Mouse (Mus musculus) frontal cortex, adult 2 months (tissue): Measurements from ENCODE around the gene Cyp27a1. TPM values are rescaled to one million over a fixed set of nuclear protein-coding genes. Genes with fewer than 3 reads are reported as not detected.

ENCODE experiments used
- DNase-seq, 2 experiments: peaks; one replicate each; pipeline ENCODE4 v3.0.0; 2022; ENCODE audit warnings: low spot score in 1 of 2; ENCODE audit errors: extremely low spot score in 1 of 2
- polyA plus RNA-seq: library from polyadenylated mRNA; depleted of rRNA; stranded (reverse); fragments of >200 nt; gene quantifications from 2 replicates; pipeline ENCODE4 v1.2.3, GENCODE M21; 2012; rRNA removed

Cyp27a1 gene
- polyA plus RNA-seq, 1 experiment = 14.5 TPM

DNA sequence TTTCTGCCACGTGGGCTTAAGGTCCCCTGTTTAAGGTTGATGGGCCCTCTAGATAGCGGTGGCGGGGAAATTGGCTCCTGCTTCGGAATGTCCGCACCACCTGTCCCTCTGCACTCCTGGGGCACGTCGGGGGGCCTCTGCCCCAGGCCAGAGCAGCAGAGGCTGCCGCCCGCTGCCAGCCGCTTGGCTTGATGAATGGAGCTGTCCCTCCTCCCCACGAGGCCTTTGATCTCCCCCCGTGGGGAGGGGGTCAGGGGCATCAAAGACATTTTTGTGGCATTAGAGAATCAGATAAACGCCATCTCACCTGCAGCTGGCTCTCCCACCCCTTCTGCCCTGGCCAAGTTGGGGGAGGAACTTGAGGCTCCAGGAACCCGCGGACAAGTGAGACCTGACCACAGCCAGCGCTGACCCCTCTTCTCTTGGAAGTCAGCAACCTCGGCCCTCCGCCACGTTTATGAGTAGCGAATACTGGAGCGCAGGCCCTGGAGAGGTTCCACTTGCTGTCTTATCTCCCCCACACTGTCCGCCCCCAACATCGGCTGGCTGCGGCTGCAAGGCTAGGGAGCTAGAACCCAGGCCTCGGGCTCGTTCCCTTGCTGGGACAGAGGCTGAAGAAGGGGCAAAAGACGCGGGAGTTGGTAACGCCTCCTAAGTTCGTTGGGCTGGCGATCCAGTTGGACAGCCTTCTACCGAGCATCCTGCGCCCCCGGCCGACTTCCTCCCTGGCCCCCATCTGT lies 57.5 kb downstream of the Cyp27a1 start:
- DNase-seq = no peak

DNA sequence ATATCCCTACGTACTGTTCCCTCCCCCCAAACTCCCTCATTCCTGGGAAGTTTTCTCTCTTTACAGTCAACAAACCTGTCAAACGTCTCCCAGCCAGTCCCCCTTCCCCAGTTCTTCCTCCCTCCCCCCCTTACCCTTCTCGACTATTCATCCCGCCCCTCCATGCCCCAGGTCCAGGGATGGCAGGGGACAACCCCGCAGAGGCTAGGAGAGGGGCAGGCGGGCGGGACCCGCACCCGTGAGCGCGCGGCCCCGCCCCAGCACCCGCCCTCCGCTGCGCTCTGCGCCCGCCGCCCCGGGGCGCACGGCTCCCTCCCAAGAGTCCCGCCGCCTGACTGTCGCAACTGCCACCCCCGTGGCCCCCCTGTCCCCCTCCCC lies 58.1 kb downstream of the Cyp27a1 start:
- no peak for DNase-seq

DNA sequence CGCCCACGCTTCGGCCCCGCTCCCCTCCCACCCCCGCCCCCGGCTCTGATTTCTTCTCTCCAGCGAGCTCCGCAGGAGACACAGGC lies 58.3 kb downstream of the Cyp27a1 start, which contains the start of gene Wnt6:
Gene Wnt6, plus strand, starts transcription at position 48 of the 86 bp plus-strand sequence.
- DNase-seq = no peak

DNA sequence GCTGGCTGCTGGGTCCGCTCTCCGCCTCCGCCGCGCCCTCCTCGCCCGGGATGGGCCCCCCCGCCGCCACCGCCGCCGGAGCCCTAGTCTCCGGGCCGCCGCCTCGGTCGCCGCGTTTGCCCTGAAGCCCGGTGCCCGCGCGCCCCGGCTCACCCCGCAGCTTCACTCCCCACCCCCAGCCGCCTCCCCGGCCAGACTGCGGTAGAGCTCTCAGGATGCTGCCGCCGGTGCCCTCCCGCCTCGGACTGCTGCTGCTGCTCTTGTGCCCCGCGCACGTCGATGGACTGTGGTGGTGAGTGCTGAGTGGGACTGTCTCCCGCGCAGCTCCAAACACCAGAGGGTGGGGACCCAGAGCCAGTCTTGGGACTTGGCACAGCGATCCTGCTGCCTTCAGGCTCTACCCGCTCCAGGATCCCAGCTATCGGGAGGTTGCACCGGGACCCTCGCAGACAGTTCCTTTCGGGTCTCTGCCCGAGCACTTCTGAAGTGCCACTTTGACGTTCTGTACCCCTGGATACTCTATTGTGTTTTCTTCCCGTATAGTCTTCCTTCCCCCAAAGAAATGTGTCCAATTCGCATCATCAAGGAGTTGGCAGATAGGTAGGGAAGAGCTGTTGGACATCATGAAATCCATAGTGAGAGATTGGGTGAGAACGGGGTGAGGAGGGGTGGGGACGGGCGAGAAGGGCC lies 58.7 kb downstream of the Cyp27a1 start:
- no peak for DNase-seq

DNA sequence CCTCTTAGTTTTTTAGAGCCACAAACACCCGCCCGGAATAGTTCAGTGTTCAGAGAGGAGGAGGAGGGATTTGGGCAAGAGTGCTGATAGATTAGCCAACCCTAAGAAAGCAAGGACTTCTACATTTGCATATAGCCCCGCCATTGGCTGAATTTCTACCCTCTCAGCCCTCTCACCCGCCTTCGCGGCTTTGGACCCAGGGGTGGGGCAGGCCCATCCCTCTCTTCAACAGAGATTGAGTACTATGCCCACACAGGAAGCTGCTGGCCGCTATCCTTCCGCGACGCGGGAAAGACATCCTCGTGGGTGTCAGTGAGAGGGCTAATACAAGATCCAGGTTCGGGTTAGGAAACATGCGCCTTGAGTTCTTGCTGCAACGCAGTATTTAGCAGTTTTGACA lies 59.8 kb downstream of the Cyp27a1 start:
- peak; percentile 33 to 62 for DNase-seq

DNA sequence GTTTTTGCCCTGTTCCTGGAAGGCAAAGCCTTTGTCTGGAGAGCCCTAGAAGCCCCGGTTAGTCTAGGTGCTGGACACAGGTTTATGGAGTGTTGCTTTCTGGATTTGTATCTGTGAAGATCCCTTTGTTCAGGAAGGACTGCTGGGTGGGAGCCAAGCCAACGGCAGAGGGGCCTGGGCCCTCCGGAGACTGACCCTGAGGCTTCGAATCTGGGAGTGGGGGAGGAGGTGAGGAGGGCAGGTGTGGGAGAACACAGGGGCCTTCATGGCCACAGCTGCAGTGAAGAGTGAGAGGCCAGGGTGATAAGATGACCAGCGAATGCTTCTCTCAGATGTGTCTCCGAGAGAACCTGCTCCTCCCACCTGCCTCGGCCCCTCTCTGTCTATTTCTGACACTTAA lies 60.7 kb downstream of the Cyp27a1 start:
- no peak for DNase-seq

DNA sequence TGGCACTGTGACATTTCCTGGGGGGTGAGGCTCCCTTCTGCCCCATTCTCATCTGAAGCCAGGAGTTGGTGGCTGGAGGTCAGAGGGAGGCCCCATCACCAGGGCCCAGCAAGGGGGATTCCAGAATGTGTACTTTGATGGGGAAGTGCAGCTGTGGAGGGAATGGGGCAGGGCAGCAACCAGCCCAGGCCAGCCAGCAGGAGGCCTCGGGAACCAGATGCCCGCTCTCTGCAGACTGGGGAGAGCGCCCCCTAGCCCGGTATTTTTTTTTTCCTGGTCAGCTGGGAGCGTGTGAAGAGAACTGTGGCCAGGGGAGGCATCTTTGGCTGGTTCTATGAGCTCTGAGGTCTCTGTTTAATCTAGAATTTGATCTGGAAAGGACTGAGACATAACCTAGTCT lies 62.4 kb downstream of the Cyp27a1 start:
- no peak for DNase-seq

DNA sequence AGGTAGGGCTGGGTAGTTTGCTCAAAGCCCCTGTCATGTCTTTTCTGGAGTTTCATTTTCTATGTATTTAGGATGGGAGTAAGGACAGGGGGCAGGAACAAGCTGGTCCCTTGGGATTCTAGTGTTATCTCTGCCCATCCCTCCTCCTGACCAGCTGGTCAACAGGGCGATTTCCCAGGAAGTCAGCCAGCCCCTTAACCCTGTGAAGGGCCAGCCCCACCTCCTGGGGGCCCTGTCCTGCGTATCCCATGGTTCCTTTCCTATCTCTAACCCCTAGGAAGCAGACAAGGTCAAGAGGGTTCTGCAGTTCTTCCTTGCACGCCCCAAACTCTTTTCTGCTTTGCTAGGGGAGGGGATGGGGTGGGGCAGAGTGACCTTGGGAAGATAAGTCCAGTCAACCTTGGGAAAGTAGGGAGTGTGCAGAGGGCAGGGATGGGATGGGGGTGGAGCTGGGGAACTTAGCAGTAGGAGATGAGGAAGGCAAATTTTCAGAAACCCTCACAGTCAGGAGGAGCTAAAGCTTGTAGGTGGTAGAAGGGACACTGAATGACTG lies 65.6 kb downstream of the Cyp27a1 start:
- no peak for DNase-seq

DNA sequence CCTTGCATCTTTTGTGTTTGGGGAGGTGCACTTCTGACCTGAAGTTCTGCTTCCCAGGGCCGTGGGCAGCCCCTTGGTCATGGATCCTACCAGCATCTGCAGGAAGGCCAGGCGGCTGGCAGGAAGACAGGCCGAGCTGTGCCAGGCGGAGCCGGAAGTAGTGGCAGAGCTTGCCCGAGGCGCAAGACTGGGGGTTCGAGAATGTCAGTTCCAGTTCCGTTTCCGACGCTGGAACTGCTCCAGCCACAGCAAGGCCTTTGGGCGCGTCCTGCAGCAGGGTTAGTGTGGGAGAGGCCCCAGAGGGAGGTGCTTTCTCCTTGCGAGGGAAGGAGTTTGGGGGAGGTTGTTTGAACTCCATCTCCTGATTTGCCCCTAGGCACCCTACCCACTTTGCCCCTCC lies 68.7 kb downstream of the Cyp27a1 start:
- DNase-seq = no peak

DNA sequence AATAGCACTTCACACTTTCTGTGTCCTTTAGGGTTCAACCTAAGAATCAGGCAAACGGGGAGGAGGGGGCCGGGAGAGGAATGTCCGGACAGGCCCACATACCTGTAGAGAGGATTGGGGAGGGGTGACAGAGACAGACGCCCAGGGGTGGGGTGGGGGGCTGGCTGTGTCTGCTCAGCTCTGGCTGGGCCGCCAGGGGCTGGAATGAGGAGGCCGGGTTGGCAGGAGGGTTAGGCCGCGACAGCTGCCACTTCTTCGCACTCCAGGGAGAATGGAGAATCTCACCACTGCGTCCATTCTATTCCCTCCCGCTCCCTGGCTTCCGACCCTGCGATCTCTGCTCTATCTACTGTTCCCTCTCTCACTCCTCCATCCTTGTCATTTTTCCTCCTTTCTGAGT lies 70.2 kb downstream of the Cyp27a1 start:
- DNase-seq = no peak

DNA sequence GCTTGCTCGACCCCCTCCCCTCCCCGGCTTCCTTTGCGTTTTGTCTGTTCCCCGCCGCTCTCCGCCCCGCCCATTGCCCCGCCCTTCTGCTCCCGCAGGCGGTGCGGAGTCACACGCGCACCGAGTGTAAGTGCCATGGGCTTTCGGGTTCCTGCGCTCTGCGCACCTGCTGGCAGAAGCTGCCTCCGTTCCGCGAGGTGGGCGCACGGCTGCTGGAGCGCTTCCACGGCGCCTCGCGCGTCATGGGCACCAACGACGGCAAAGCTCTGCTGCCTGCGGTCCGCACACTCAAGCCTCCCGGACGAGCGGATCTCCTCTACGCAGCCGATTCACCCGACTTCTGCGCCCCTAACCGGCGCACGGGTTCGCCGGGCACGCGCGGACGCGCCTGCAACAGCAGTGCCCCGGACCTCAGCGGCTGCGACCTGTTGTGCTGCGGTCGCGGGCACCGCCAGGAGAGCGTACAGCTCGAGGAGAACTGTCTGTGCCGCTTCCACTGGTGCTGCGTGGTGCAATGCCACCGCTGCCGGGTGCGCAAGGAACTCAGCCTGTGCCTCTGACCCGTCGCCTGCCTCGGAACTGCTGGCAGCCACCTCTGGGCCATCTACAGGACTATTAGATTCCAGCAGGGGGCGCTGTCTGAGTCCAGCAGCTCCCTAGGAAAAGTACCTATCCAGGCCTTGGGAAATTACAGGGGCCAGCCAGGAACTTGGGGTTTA lies 70.8 kb downstream of the Cyp27a1 start:
- DNase-seq = peak in 1 of 2 experiments; percentile 65

Other genes starting within 250 kb of the Cyp27a1 start
- 26.3 and 26.8 TPM in 2 replicates for gene Cnot9, start 207.5 kb upstream of the Cyp27a1 start, polyA plus RNA-seq
- gene Plcd4, start 170.7 kb upstream of the Cyp27a1 start, polyA plus RNA-seq = 15.8 and 19.2 TPM in 2 replicates
- 9.8 and 12.2 TPM in 2 replicates for gene Usp37, start 169.3 kb upstream of the Cyp27a1 start, polyA plus RNA-seq
- gene Zfp142, start 125.3 kb upstream of the Cyp27a1 start, polyA plus RNA-seq = 23.4 and 24.8 TPM in 2 replicates
- gene Bcs1l, start 125.3 kb upstream of the Cyp27a1 start, polyA plus RNA-seq = 26.4 and 31.5 TPM in 2 replicates
- gene Rnf25, start 112.2 kb upstream of the Cyp27a1 start, polyA plus RNA-seq = 127 and 138 TPM in 2 replicates
- gene Stk36, start 112.1 kb upstream of the Cyp27a1 start, polyA plus RNA-seq = 5.5 and 6.2 TPM in 2 replicates
- gene Ttll4, start 51.8 kb upstream of the Cyp27a1 start, polyA plus RNA-seq = 18.8 and 19.2 TPM in 2 replicates
- gene Prkag3, start 35.6 kb downstream of the Cyp27a1 start, polyA plus RNA-seq = 0.76 and 0.88 TPM in 2 replicates
- 7.9 and 8.9 TPM in 2 replicates for gene Wnt6, start 58.3 kb downstream of the Cyp27a1 start, polyA plus RNA-seq
- 6.0 and 7.2 TPM in 2 replicates for gene Wnt10a, start 77.9 kb downstream of the Cyp27a1 start, polyA plus RNA-seq
- gene Cdk5r2, start 141.4 kb downstream of the Cyp27a1 start, polyA plus RNA-seq = 224 and 291 TPM in 2 replicates
- not detected in 2 replicates for gene Fev, start 171.8 kb downstream of the Cyp27a1 start, polyA plus RNA-seq
- gene Cryba2, start 179.6 kb downstream of the Cyp27a1 start, polyA plus RNA-seq = 0.36 and 0.48 TPM in 2 replicates
- 7.0 and 7.3 TPM in 2 replicates for gene Cfap65, start 222.0 kb downstream of the Cyp27a1 start, polyA plus RNA-seq
- gene Ihh, start 238.1 kb downstream of the Cyp27a1 start, polyA plus RNA-seq = 0.24 and 0.32 TPM in 2 replicates